Mouse (Mus musculus): ENCODE data around the gene Olfr101. TPM values are rescaled to one million over a fixed set of nuclear protein-coding genes. Genes with fewer than 3 reads are reported as not detected.

Olfr101 gene
- not detected for polyA plus RNA-seq (2015; fragmentation: Illumina TruSeq; extraction: RNeasy Lipid Tissue Mini Kit (QIAGEN cat#74804); ENCODE audit: insufficient read depth, low replicate concordance)

DNA sequence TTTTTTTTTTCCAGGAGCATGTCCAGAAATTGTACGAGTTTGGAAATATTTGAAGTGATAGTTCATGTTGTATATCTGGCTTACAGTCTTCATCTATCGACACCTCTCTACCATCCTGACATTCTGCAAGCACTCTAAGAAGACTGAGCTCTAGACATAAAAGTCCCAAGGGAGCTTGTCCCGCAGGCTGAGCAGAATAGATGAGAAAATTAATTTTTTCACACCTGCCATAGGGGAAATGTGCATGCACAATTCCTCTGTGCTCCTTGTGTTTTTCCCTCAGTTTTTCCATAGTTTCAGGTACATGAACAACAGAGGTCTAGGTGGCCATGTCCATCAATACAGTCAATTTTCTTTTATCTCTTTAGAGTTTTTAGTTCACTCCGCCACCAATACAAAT lies at the start of gene Olfr101:
Gene Olfr101 (minus strand): TSS at position 101 of the 400 bp plus-strand sequence.

DNA sequence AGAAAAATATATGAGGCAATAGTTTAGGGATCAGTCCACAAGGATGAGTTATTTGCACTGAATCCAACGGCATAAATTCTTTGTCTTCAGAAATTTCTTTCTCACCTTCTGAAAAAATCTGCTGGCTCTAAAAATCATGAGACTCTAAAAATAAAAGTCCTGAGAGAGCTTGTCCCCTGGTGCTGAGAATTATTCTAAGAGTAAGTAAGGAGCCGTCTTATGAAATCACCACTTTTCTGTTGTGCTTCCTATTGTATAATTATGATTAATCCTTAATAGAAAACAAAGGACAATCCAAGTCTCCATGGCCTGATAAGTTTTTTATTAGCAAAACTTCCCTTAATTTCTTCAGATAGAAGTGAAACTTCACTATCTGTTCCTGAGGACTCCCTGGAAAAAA lies 35.5 kb upstream of the Olfr101 start, which contains the start of gene Olfr103:
Gene Olfr103 (minus strand): TSS at position 101 of the 400 bp plus-strand sequence.

GRCm38 (mm10) chr17:37316954-37317353 lies 12.8 kb upstream of the Olfr101 start, which contains the start of gene Olfr102:
Gene Olfr102 (minus strand): TSS chr17:37317054.

DNA sequence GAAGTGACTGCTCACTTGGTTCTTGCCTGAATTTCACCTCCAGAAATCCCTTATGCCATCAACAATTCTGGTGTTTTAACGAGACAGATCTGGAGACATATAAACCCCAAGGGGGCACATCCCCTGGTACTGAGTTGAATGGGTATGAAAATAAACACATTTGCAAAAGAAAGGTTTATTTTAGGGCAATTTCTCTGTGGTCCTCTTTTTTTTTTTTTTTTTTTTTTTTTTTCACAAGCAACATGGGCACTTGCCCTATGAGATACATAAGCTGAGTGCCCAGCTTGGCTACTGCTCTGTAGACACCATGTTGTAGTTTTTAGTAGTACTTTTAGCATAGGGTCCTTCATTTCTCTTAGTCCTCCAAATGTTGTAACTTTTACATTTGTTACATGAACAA lies 20.8 kb downstream of the Olfr101 start, which contains the start of gene Olfr99:
Gene Olfr99 (minus strand): TSS at position 101 of the 400 bp plus-strand sequence.

GRCm38 (mm10) chr17:37270058-37270701 lies 33.9 kb downstream of the Olfr101 start, which contains the start of gene H2-M3:
Gene H2-M3 (plus strand): TSS chr17:37270220.

DNA sequence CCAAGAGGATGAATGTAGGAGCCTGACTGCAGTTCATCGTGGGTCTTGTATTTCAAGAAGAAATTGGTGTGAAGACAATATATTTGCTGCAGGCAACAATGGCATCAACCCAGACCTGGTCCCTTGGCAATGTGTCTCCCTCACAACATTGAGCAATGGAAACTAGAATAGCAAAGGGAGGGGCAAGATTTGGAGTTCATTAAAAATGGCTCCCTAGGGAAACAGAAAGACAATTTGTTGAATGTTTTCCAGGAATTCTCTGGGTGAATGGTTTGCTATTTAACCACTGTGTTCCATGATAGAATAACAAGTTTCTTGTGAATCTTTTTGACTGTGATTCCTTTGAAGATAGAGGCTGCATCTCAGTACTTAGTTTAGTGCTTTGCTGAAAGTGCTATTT lies 40.5 kb downstream of the Olfr101 start, which contains the start of gene Olfr98:
Gene Olfr98 (minus strand): TSS at position 124 of the 400 bp plus-strand sequence.

Other genes with a start within 250 kb of the Olfr101 start
- not detected for gene Olfr90, start 215.8 kb downstream of the Olfr101 start, polyA plus RNA-seq (2015; fragmentation: Illumina TruSeq; extraction: RNeasy Lipid Tissue Mini Kit (QIAGEN cat#74804); ENCODE audit: insufficient read depth, low replicate concordance)
- gene Olfr91, start 206.0 kb downstream of the Olfr101 start, polyA plus RNA-seq (2015; fragmentation: Illumina TruSeq; extraction: RNeasy Lipid Tissue Mini Kit (QIAGEN cat#74804); ENCODE audit: insufficient read depth, low replicate concordance), result not detected
- gene Olfr92, start 184.2 kb downstream of the Olfr101 start, polyA plus RNA-seq (2015; fragmentation: Illumina TruSeq; extraction: RNeasy Lipid Tissue Mini Kit (QIAGEN cat#74804); ENCODE audit: insufficient read depth, low replicate concordance), result not detected
- gene Olfr93, start 142.8 kb downstream of the Olfr101 start, polyA plus RNA-seq (2015; fragmentation: Illumina TruSeq; extraction: RNeasy Lipid Tissue Mini Kit (QIAGEN cat#74804); ENCODE audit: insufficient read depth, low replicate concordance), result not detected
- 32.4 TPM for gene Ubd, start 110.4 kb downstream of the Olfr101 start, polyA plus RNA-seq (2015; fragmentation: Illumina TruSeq; extraction: RNeasy Lipid Tissue Mini Kit (QIAGEN cat#74804); ENCODE audit: insufficient read depth, low replicate concordance)
- not detected for gene Olfr94, start 103.3 kb downstream of the Olfr101 start, polyA plus RNA-seq (2015; fragmentation: Illumina TruSeq; extraction: RNeasy Lipid Tissue Mini Kit (QIAGEN cat#74804); ENCODE audit: insufficient read depth, low replicate concordance)
- gene Olfr95, start 91.2 kb downstream of the Olfr101 start, polyA plus RNA-seq (2015; fragmentation: Illumina TruSeq; extraction: RNeasy Lipid Tissue Mini Kit (QIAGEN cat#74804); ENCODE audit: insufficient read depth, low replicate concordance), result not detected
- not detected for gene Olfr96, start 84.2 kb downstream of the Olfr101 start, polyA plus RNA-seq (2015; fragmentation: Illumina TruSeq; extraction: RNeasy Lipid Tissue Mini Kit (QIAGEN cat#74804); ENCODE audit: insufficient read depth, low replicate concordance)
- not detected for gene Olfr97, start 67.0 kb downstream of the Olfr101 start, polyA plus RNA-seq (2015; fragmentation: Illumina TruSeq; extraction: RNeasy Lipid Tissue Mini Kit (QIAGEN cat#74804); ENCODE audit: insufficient read depth, low replicate concordance)
- gene Olfr98, start 40.6 kb downstream of the Olfr101 start, polyA plus RNA-seq (2015; fragmentation: Illumina TruSeq; extraction: RNeasy Lipid Tissue Mini Kit (QIAGEN cat#74804); ENCODE audit: insufficient read depth, low replicate concordance), result not detected
- gene H2-M3, start 34.1 kb downstream of the Olfr101 start, polyA plus RNA-seq (2015; fragmentation: Illumina TruSeq; extraction: RNeasy Lipid Tissue Mini Kit (QIAGEN cat#74804); ENCODE audit: insufficient read depth, low replicate concordance), result 58.2 TPM
- gene Olfr99, start 20.9 kb downstream of the Olfr101 start, polyA plus RNA-seq (2015; fragmentation: Illumina TruSeq; extraction: RNeasy Lipid Tissue Mini Kit (QIAGEN cat#74804); ENCODE audit: insufficient read depth, low replicate concordance), result not detected
- gene Olfr102, start 12.7 kb upstream of the Olfr101 start, polyA plus RNA-seq (2015; fragmentation: Illumina TruSeq; extraction: RNeasy Lipid Tissue Mini Kit (QIAGEN cat#74804); ENCODE audit: insufficient read depth, low replicate concordance), result not detected
- not detected for gene Olfr103, start 35.4 kb upstream of the Olfr101 start, polyA plus RNA-seq (2015; fragmentation: Illumina TruSeq; extraction: RNeasy Lipid Tissue Mini Kit (QIAGEN cat#74804); ENCODE audit: insufficient read depth, low replicate concordance)
- gene Olfr104-ps, start 55.3 kb upstream of the Olfr101 start, polyA plus RNA-seq (2015; fragmentation: Illumina TruSeq; extraction: RNeasy Lipid Tissue Mini Kit (QIAGEN cat#74804); ENCODE audit: insufficient read depth, low replicate concordance), result not detected
- gene Olfr105-ps, start 74.7 kb upstream of the Olfr101 start, polyA plus RNA-seq (2015; fragmentation: Illumina TruSeq; extraction: RNeasy Lipid Tissue Mini Kit (QIAGEN cat#74804); ENCODE audit: insufficient read depth, low replicate concordance), result not detected
- gene Olfr106-ps, start 86.1 kb upstream of the Olfr101 start, polyA plus RNA-seq (2015; fragmentation: Illumina TruSeq; extraction: RNeasy Lipid Tissue Mini Kit (QIAGEN cat#74804); ENCODE audit: insufficient read depth, low replicate concordance), result not detected
- not detected for gene Olfr107, start 94.9 kb upstream of the Olfr101 start, polyA plus RNA-seq (2015; fragmentation: Illumina TruSeq; extraction: RNeasy Lipid Tissue Mini Kit (QIAGEN cat#74804); ENCODE audit: insufficient read depth, low replicate concordance)
- not detected for gene Olfr108, start 141.2 kb upstream of the Olfr101 start, polyA plus RNA-seq (2015; fragmentation: Illumina TruSeq; extraction: RNeasy Lipid Tissue Mini Kit (QIAGEN cat#74804); ENCODE audit: insufficient read depth, low replicate concordance)
- not detected for gene Olfr109, start 154.6 kb upstream of the Olfr101 start, polyA plus RNA-seq (2015; fragmentation: Illumina TruSeq; extraction: RNeasy Lipid Tissue Mini Kit (QIAGEN cat#74804); ENCODE audit: insufficient read depth, low replicate concordance)
- gene H2-M2, start 179.2 kb upstream of the Olfr101 start, polyA plus RNA-seq (2015; fragmentation: Illumina TruSeq; extraction: RNeasy Lipid Tissue Mini Kit (QIAGEN cat#74804); ENCODE audit: insufficient read depth, low replicate concordance), result 16.8 TPM
- gene Olfr110, start 188.2 kb upstream of the Olfr101 start, polyA plus RNA-seq (2015; fragmentation: Illumina TruSeq; extraction: RNeasy Lipid Tissue Mini Kit (QIAGEN cat#74804); ENCODE audit: insufficient read depth, low replicate concordance), result 0.26 TPM
- gene Olfr111, start 203.7 kb upstream of the Olfr101 start, polyA plus RNA-seq (2015; fragmentation: Illumina TruSeq; extraction: RNeasy Lipid Tissue Mini Kit (QIAGEN cat#74804); ENCODE audit: insufficient read depth, low replicate concordance), result 0.72 TPM